Mouse (Mus musculus) gastrocnemius, adult 2 months (tissue): ENCODE measurements around the gene Ddx58. TPM values are rescaled to one million over a fixed set of nuclear protein-coding genes. Genes with fewer than 3 reads are reported as not detected.

Source experiments
- DNase-seq: peaks from one replicate; pipeline ENCODE4 v3.0.0; 2022
- H3K27ac ChIP-seq: fragments of 200-600 bp; 2 replicates; pipeline ENCODE4 v1.8.1; 2022; ENCODE audit warnings: mild to moderate bottlenecking
- H3K4me3 ChIP-seq: fragments of 200-600 bp; 2 replicates; pipeline ENCODE4 v1.8.1; 2022; ENCODE audit warnings: mild to moderate bottlenecking, moderate library complexity
- CTCF ChIP-seq: fragments of 200-600 bp; IDR thresholded peaks from 2 replicates; pipeline ENCODE4 v1.8.1; 2022; ENCODE audit warnings: antibody characterized with exemption, mild to moderate bottlenecking, moderate library complexity
- intact Hi-C: fragments of 180-260 bp; cut with DNase I; formaldehyde crosslinking; loops from one replicate; pipeline ENCODE4 v1.15.1; 2025
- long read RNA-seq, 2 experiments: library from polyadenylated mRNA; stranded (forward); transcript quantifications; one replicate each; pipeline ENCODE4 v2.0.0; 2021
- total RNA-seq, 2 experiments: library from RNA; stranded (reverse); gene quantifications; 2 replicates each; pipeline ENCODE4 v1.2.3; 2021

Gene Ddx58
- 1 to 10 TPM; 2.4 to 3.0 TPM for total RNA-seq
- long read RNA-seq, experiment 1, partial matches to known transcripts, result 0 of 2 reads
- long read RNA-seq, experiment 1, other reads (novel, unspliced or antisense), result 1 of 2 reads
- long read RNA-seq, experiment 2, partial matches to known transcripts, result 0 of 1 reads
- long read RNA-seq, experiment 2, other reads (novel, unspliced or antisense), result 0 of 1 reads

- Histone ChIP-seq H3K4me3 (peak within 1 kb of the TSS; percentile 87), H3K27ac (peak within 1 kb of the TSS; percentile 88)
- intact Hi-C loops, result loop anchor here (5.0 kb wide), 1 partner anchor 38 kb away; the partner anchor contains the start of gene Ndufb6
- peak; percentile 47 for DNase-seq
- no peak for TF ChIP-seq CTCF
These were observed at the start of gene Ddx58 for GRCm38 (mm10) chr4:40239409-40240271. Gene Ddx58 (minus strand): TSS chr4:40239828.

- H3K27ac ChIP-seq, result no peak overlapping the region
- DNase-seq, result no peak
- H3K4me3 ChIP-seq, result no peak overlapping the region
- intact Hi-C loops, result loop anchor here (10.0 kb wide), 1 partner anchor 406 kb away; no protein-coding TSS in a partner anchor
- TF ChIP-seq CTCF, result no peak
These were observed 49.4 kb upstream of the Ddx58 start for GRCm38 (mm10) chr4:40289046-40289445.

GRCm38 (mm10) chr4:40287415-40287814 is 47.8 kb upstream of the Ddx58 start:
- H3K4me3 ChIP-seq, result no peak overlapping the region
- intact Hi-C loops, result loop anchor here (10.0 kb wide), 1 partner anchor 407 kb away; no protein-coding TSS in a partner anchor
- TF ChIP-seq CTCF, result no peak
- no peak overlapping the region for H3K27ac ChIP-seq
- no peak for DNase-seq

GRCm38 (mm10) chr4:40285582-40285981 is 46.0 kb upstream of the Ddx58 start:
- intact Hi-C loops, result loop anchor here (1.0 to 10.0 kb wide), 2 partner anchors 102 to 409 kb away; no protein-coding TSS in a partner anchor
- no peak overlapping the region for H3K4me3 ChIP-seq
- peak; percentile 88 for TF ChIP-seq CTCF
- H3K27ac ChIP-seq, result no peak overlapping the region
- DNase-seq, result peak; percentile 59

GRCm38 (mm10) chr4:40279276-40279900 is 39.8 kb upstream of the Ddx58 start, which contains the start of gene Ndufb6:
Gene Ndufb6 (minus strand): TSS chr4:40279421.
- intact Hi-C loops, result loop anchor here (1.0 to 5.0 kb wide), 3 partner anchors 10 to 137 kb away; partner anchors contain the start of genes Aco1, Ddx58, Smim27 and Topors
- Histone ChIP-seq H3K27ac (peak within 1 kb of the TSS; percentile 95), H3K4me3 (peak within 1 kb of the TSS; percentile 100)
- TF ChIP-seq CTCF, result no peak
- DNase-seq, result peak; percentile 97

- intact Hi-C loops, result loop anchor here (1.0 to 5.0 kb wide), 3 partner anchors 10 to 136 kb away; partner anchors contain the start of genes Aco1, Ddx58, Smim27 and Topors
- no peak for TF ChIP-seq CTCF
- H3K4me3 ChIP-seq, result peak overlapping the region; percentile 100
- H3K27ac ChIP-seq, result peak overlapping the region; percentile 95
- no peak for DNase-seq
These were observed 39.2 kb upstream of the Ddx58 start for GRCm38 (mm10) chr4:40278880-40279275.

GRCm38 (mm10) chr4:40269430-40270032 is 29.9 kb upstream of the Ddx58 start, which contains the start of the genes Smim27 and Topors:
Gene Smim27 (plus strand): TSS chr4:40269579.
Gene Topors (minus strand): TSS chr4:40269850.
- Histone ChIP-seq H3K4me3 (peak within 1 kb of the TSS; percentile 90), H3K27ac (peak within 1 kb of the TSS; percentile 95)
- DNase-seq, result peak; percentile 96
- intact Hi-C loops, result loop anchor here (1.0 kb wide), 1 partner anchor 10 kb away; the partner anchor contains the start of gene Ndufb6
- no peak for TF ChIP-seq CTCF

GRCm38 (mm10) chr4:40268835-40269234 is 29.2 kb upstream of the Ddx58 start:
- peak; percentile 28 for DNase-seq
- intact Hi-C loops, result loop anchor here (1.0 kb wide), 1 partner anchor 10 kb away; the partner anchor contains the start of gene Ndufb6
- Histone ChIP-seq H3K27ac (peak overlapping the region; percentile 95), H3K4me3 (peak overlapping the region; percentile 90)
- no peak for TF ChIP-seq CTCF

- intact Hi-C loops, result no loop called here
- peak; percentile 57 for TF ChIP-seq CTCF
- DNase-seq, result peak; percentile 93
- peak overlapping the region; percentile 90 for H3K4me3 ChIP-seq
- peak overlapping the region; percentile 95 for H3K27ac ChIP-seq
These were observed 28.7 kb upstream of the Ddx58 start for GRCm38 (mm10) chr4:40268204-40268813.

- intact Hi-C loops, result no loop called here
- Histone ChIP-seq H3K4me3 (peak overlapping the region; percentile 90), H3K27ac (peak overlapping the region; percentile 95)
- DNase-seq, result no peak
- TF ChIP-seq CTCF, result no peak
These were observed 28.1 kb upstream of the Ddx58 start for GRCm38 (mm10) chr4:40267681-40268080.

- no peak for DNase-seq
- H3K27ac ChIP-seq, result no peak overlapping the region
- intact Hi-C loops, result no loop called here
- no peak for TF ChIP-seq CTCF
- H3K4me3 ChIP-seq, result no peak overlapping the region
These were observed 24.7 kb upstream of the Ddx58 start for GRCm38 (mm10) chr4:40264321-40264720.
